9 mouse cellular contexts compared by ENCODE assay signal in genomic region chr9:91381284-91382110, GRCm38 (mm10). TPM values are rescaled to one million over a fixed set of nuclear protein-coding genes. Genes with fewer than 3 reads are reported as not detected.
DNase-seq lines count a peak whose midpoint lies in the region; ATAC-seq lines count a peak whose summit lies in the region.
"Had no signal": no experiment of that assay in that cellular context is flagged by ENCODE, and none has a peak within 500 bp of the region (broad histone marks: within the 10 kb centered on the region; RNA-seq: fewer than 3 reads in every experiment).

No protein-coding gene starts in this region.

- ATAC-seq in limb, embryonic 12.5 days (ENCODE audit: insufficient number of reproducible peaks, insufficient read depth, low FRiP score, low TSS enrichment, low read depth): peak; percentile 44; the same call in 1 of the 2 replicates

- H3K4me1 ChIP-seq in limb, embryonic 12.5 days (replicated peaks): peaks cover 13% of the 10 kb centered on the region

- intact Hi-C loops in left cerebral cortex, postnatal 4 days (cut with DNase I): no loop called here

- H3K4me2 ChIP-seq in limb, embryonic 12.5 days: peak overlapping the region; percentile 83

- no peaks in the 10 kb centered on the region for H3K36me3 ChIP-seq in limb, embryonic 12.5 days

- under 1% methylated on average over 60 of the region's 76 CpGs for WGBS in limb, embryonic 12.5 days

- no peak overlapping the region for H3K27ac ChIP-seq in limb, embryonic 12.5 days
- H3K27ac ChIP-seq: macrophage had no signal

- H3K27me3 ChIP-seq in limb, embryonic 12.5 days: peaks cover 99% of the 10 kb centered on the region

- no peaks in the 10 kb centered on the region for H3K9me3 ChIP-seq in limb, embryonic 12.5 days

- peak overlapping the region; percentile 52 for H3K4me3 ChIP-seq in limb, embryonic 12.5 days (replicated peaks)

- peak; percentile 96 for DNase-seq in left cerebral cortex, postnatal 4 days
- no peak for DNase-seq in left cerebral cortex, adult 11 months (ENCODE audit: low spot score)
- peak; percentile 93 for DNase-seq in cerebellum, adult 9-10 months
- DNase-seq in gastrocnemius, postnatal 10 days: peak; percentile 45
- DNase-seq in retina, postnatal 1 day: peak; percentile 88
- no peak for DNase-seq in urinary bladder, postnatal 25 days (ENCODE audit: low spot score)
- no peak for DNase-seq in ovary, postnatal 10 days (ENCODE audit: low spot score)

- peak overlapping the region; percentile 57 for H3K9ac ChIP-seq in limb, embryonic 12.5 days (replicated peaks)

RNA-seq across cellular contexts. Expression of gene Zic1, which starts 15.9 kb away (rescaled TPM):
- total RNA-seq in left cerebral cortex, postnatal 4 days (2021): 10 to 100 TPM; 21.4 to 28.8 TPM
- 1 to 10 TPM; 2.3 to 4.0 TPM for total RNA-seq in gastrocnemius, postnatal 10 days (2021)
- polyA plus RNA-seq in limb, embryonic 12.5 days (2016; fragmentation: Nextera tagmentation; extraction: Ambion mirVana): 0.13 and 0.20 TPM in 2 replicates
- polyA plus RNA-seq: macrophage had no signal

RNA-seq across cellular contexts. Expression of gene Zic4, which starts 19.3 kb away (rescaled TPM):
- total RNA-seq in left cerebral cortex, postnatal 4 days (2021): 1 to 10 TPM; 9.4 to 10.0 TPM
- total RNA-seq in gastrocnemius, postnatal 10 days (2021): under 1 TPM; 0.16 to 0.50 TPM
- 0.73 and 0.74 TPM in 2 replicates for polyA plus RNA-seq in limb, embryonic 12.5 days (2016; fragmentation: Nextera tagmentation; extraction: Ambion mirVana)
- polyA plus RNA-seq: macrophage had no signal

Comparison
In these comparisons a context has a peak if more than half of its experiments do, and no peak if none do; other contexts are left out.
1. DNase-seq: peak in left cerebral cortex, postnatal 4 days (single experiment), cerebellum, adult 9-10 months (single experiment), gastrocnemius, postnatal 10 days (single experiment) and retina, postnatal 1 day (single experiment); none in left cerebral cortex, adult 11 months (single experiment), urinary bladder, postnatal 25 days (single experiment) and ovary, postnatal 10 days (single experiment).
2. RNA of gene Zic1, which starts 15.9 kb away (total RNA-seq): 21.4 to 28.8 TPM in left cerebral cortex, postnatal 4 days; 2.3 to 4.0 TPM in gastrocnemius, postnatal 10 days; every median in the first group is over 4 times any median in the second.
3. RNA of gene Zic4, which starts 19.3 kb away (total RNA-seq): 9.4 to 10.0 TPM in left cerebral cortex, postnatal 4 days; 0.16 to 0.50 TPM in gastrocnemius, postnatal 10 days; every median in the first group is over 4 times any median in the second.